In genomic region chr1:44042555-44042915, GRCm38 (mm10) we compare ENCODE assay signal across 8 mouse cellular contexts. TPM values are rescaled to one million over a fixed set of nuclear protein-coding genes. Genes with fewer than 3 reads are reported as not detected.
DNase-seq lines count a peak whose midpoint lies in the region; ATAC-seq lines count a peak whose summit lies in the region.

No protein-coding gene starts in this region.

- no peaks in the 10 kb centered on the region for H3K4me1 ChIP-seq in heart, embryonic 14.5 days (ENCODE audit: control insufficient read depth in 2 of 2, insufficient read depth in 2 of 2, low read length in 2 of 2)
- no peaks in the 10 kb centered on the region for H3K4me1 ChIP-seq in hindbrain, embryonic 11.5 days (replicated peaks; ENCODE audit: control insufficient read depth, insufficient read depth, low read length)
- H3K4me1 ChIP-seq in midbrain, embryonic 10.5 days = peaks cover 6% of the 10 kb centered on the region

- H3K27ac ChIP-seq in heart, embryonic 14.5 days (replicated peaks in 1 of 2; ENCODE audit: control insufficient read depth in 1 of 2, insufficient read depth in 1 of 2, low read depth in 2 of 2, low read length in 2 of 2) = no peak overlapping the region
- H3K27ac ChIP-seq in hindbrain, embryonic 11.5 days (ENCODE audit: low read depth, low read length) = no peak overlapping the region
- peak overlapping the region; percentile 81 for H3K27ac ChIP-seq in midbrain, embryonic 10.5 days (replicated peaks)

- no peak for ATAC-seq in heart, embryonic 14.5 days (ENCODE audit: insufficient number of reproducible peaks, insufficient read depth, low FRiP score, low read depth)
- peak; percentile 75; the same call in 1 of the 2 replicates for ATAC-seq in hindbrain, embryonic 11.5 days (ENCODE audit: low FRiP score)

- H3K9ac ChIP-seq in heart, embryonic 14.5 days (ENCODE audit: low read length) = peak overlapping the region; percentile 71
- H3K9ac ChIP-seq in hindbrain, embryonic 11.5 days (ENCODE audit: low read depth, low read length) = peak overlapping the region; percentile 61

- H3K27me3 ChIP-seq in heart, embryonic 14.5 days (ENCODE audit: control insufficient read depth, insufficient read depth, low read length) = no peaks in the 10 kb centered on the region
- H3K27me3 ChIP-seq in hindbrain, embryonic 11.5 days (ENCODE audit: control insufficient read depth, insufficient read depth, low read length) = no peaks in the 10 kb centered on the region
- H3K27me3 ChIP-seq in midbrain, embryonic 10.5 days (ENCODE audit: low read depth, poor library complexity, severe bottlenecking) = no peaks in the 10 kb centered on the region

- H3K4me2 ChIP-seq in heart, embryonic 14.5 days (ENCODE audit: low read length) = peak overlapping the region; percentile 88
- H3K4me2 ChIP-seq in hindbrain, embryonic 11.5 days (replicated peaks; ENCODE audit: low read depth, low read length) = peak overlapping the region; percentile 50

- intact Hi-C loops in heart, postnatal 14 days (cut with DNase I) = no loop called here

- H3K4me3 ChIP-seq in heart, embryonic 14.5 days (ENCODE audit: control insufficient read depth in 1 of 2, insufficient read depth in 1 of 2, low read depth in 1 of 2, low read length in 2 of 2) = peak overlapping the region; percentile 50 to 74
- peak overlapping the region; percentile 33 for H3K4me3 ChIP-seq in hindbrain, embryonic 11.5 days (ENCODE audit: low read depth, low read length)
- H3K4me3 ChIP-seq in midbrain, embryonic 10.5 days = peak overlapping the region; percentile 54

- H3K9me3 ChIP-seq in heart, embryonic 14.5 days (ENCODE audit: control insufficient read depth, low read length) = no peaks in the 10 kb centered on the region
- H3K9me3 ChIP-seq in hindbrain, embryonic 11.5 days (ENCODE audit: control insufficient read depth, low read length) = no peaks in the 10 kb centered on the region
- no peaks in the 10 kb centered on the region for H3K9me3 ChIP-seq in midbrain, embryonic 10.5 days (replicated peaks)

- no peak for DNase-seq in heart, postnatal 14 days
- peak; percentile 7 for DNase-seq in ZHBTc4 (ENCODE audit: low read depth, low spot score)
- DNase-seq in hindbrain, embryonic 11.5 days (ENCODE audit: low spot score) = no peak
- DNase-seq in midbrain, embryonic 10.5 days (ENCODE audit: low spot score) = no peak
- no peak for DNase-seq in adrenal gland, postnatal 36 days
- no peak for DNase-seq in thymus, adult 18-20 months
- no peak for DNase-seq in kidney, adult 9 months

- 4% methylated on average over 6 of the region's 6 CpGs for WGBS in heart, embryonic 14.5 days
- WGBS in hindbrain, embryonic 11.5 days = 0% methylated on average over 6 of the region's 6 CpGs
- WGBS in midbrain, embryonic 10.5 days = 6% methylated on average over 6 of the region's 6 CpGs

- H3K36me3 ChIP-seq in heart, embryonic 14.5 days (ENCODE audit: control insufficient read depth, insufficient read depth, low read length) = no peaks in the 10 kb centered on the region
- H3K36me3 ChIP-seq in hindbrain, embryonic 11.5 days (ENCODE audit: control insufficient read depth, insufficient read depth, low read length) = no peaks in the 10 kb centered on the region
- no peaks in the 10 kb centered on the region for H3K36me3 ChIP-seq in midbrain, embryonic 10.5 days

RNA-seq across cellular contexts. Expression of gene Gm8251, which starts 19.2 kb away (rescaled TPM):
- 0.07 TPM in 1 of 2 replicates, not detected in the other for polyA plus RNA-seq in heart, embryonic 14.5 days (2014; fragmentation: Nextera tagmentation; extraction: Ambion mirVana)
- under 1 TPM in 1 of 2 experiments, not detected in 1; 0.02 TPM for total RNA-seq in heart, postnatal 14 days (2021)
- 0.12 and 0.20 TPM in 2 replicates for polyA plus RNA-seq in hindbrain, embryonic 11.5 days (2014; fragmentation: Nextera tagmentation; extraction: Ambion mirVana)
- 0.16 and 0.22 TPM in 2 replicates for polyA plus RNA-seq in midbrain, embryonic 10.5 days (2016; fragmentation: Nextera tagmentation; extraction: Ambion mirVana)
- under 1 TPM; 0.03 TPM for total RNA-seq in adrenal gland, postnatal 36 days (2021)

RNA-seq across cellular contexts. Expression of gene Mettl21c, which starts 22.7 kb away (rescaled TPM):
- polyA plus RNA-seq in heart, embryonic 14.5 days (2014; fragmentation: Nextera tagmentation; extraction: Ambion mirVana) = 0.28 and 0.47 TPM in 2 replicates
- not detected for total RNA-seq in heart, postnatal 14 days (2021)
- 0.67 and 0.79 TPM in 2 replicates for polyA plus RNA-seq in hindbrain, embryonic 11.5 days (2014; fragmentation: Nextera tagmentation; extraction: Ambion mirVana)
- 0.41 and 0.63 TPM in 2 replicates for polyA plus RNA-seq in midbrain, embryonic 10.5 days (2016; fragmentation: Nextera tagmentation; extraction: Ambion mirVana)
- not detected for total RNA-seq in adrenal gland, postnatal 36 days (2021)

RNA-seq across cellular contexts. Expression of gene Tex30, which starts 59.7 kb away (rescaled TPM):
- polyA plus RNA-seq in heart, embryonic 14.5 days (2014; fragmentation: Nextera tagmentation; extraction: Ambion mirVana) = 66.1 and 69.7 TPM in 2 replicates
- total RNA-seq in heart, postnatal 14 days (2021) = 1 to 10 TPM; 7.4 to 8.7 TPM
- polyA plus RNA-seq in hindbrain, embryonic 11.5 days (2014; fragmentation: Nextera tagmentation; extraction: Ambion mirVana) = 101 and 102 TPM in 2 replicates
- polyA plus RNA-seq in midbrain, embryonic 10.5 days (2016; fragmentation: Nextera tagmentation; extraction: Ambion mirVana) = 105 and 118 TPM in 2 replicates
- total RNA-seq in adrenal gland, postnatal 36 days (2021) = 10 to 100 TPM; 10.4 to 14.9 TPM
